Mouse (Mus musculus) MEL (cell line): ENCODE measurements around the gene Nlrc4. TPM values are rescaled to one million over a fixed set of nuclear protein-coding genes. Genes with fewer than 3 reads are reported as not detected.
A peak's percentile ranks its signal among the peaks of the same experiment; 100 is the strongest.

Experiments
- DNase-seq: peaks from one replicate; pipeline ENCODE4 v3.0.0; 2011; ENCODE audit warnings: low read depth, low spot score
- H3K27ac ChIP-seq: 2 replicates; pipeline ENCODE4 v1.5.1; 2012; ENCODE audit warnings: low read depth, mild to moderate bottlenecking, control low read depth, low read length, moderate library complexity; ENCODE audit not compliant: control insufficient read depth
- H3K27me3 ChIP-seq, 2 experiments: fragments of 150-350 bp in 1 of 2; sonication (generic) in 1 of 2; 2 replicates each; pipeline ENCODE4 v1.6.1; 2012; ENCODE audit warnings: low read length in 2 of 2, mild to moderate bottlenecking in 2 of 2, improper control_type of control experiment in 1 of 2, moderate library complexity in 1 of 2; ENCODE audit not compliant: insufficient read depth in 2 of 2, control insufficient read depth in 1 of 2
- H3K36me3 ChIP-seq, 2 experiments: 2 replicates each; pipeline ENCODE4 v1.6.1; 2012 to 2014; ENCODE audit warnings: low read length in 2 of 2, improper control_type of control experiment in 1 of 2, inconsistent platforms in 1 of 2, mild to moderate bottlenecking in 1 of 2; ENCODE audit not compliant: insufficient read depth in 2 of 2, control insufficient read depth in 1 of 2
- H3K4me1 ChIP-seq, 2 experiments: fragments of 150-350 bp in 1 of 2; sonication (generic) in 1 of 2; 2 replicates each; pipeline ENCODE4 v1.6.1; 2012; ENCODE audit warnings: low read length in 2 of 2, improper control_type of control experiment in 1 of 2, mild to moderate bottlenecking in 1 of 2; ENCODE audit not compliant: insufficient read depth in 2 of 2, control insufficient read depth in 1 of 2
- H3K4me3 ChIP-seq, 2 experiments: fragments of 150-350 bp in 1 of 2; sonication (generic) in 1 of 2; 2 replicates each; pipeline ENCODE4 v1.5.1; 2012; ENCODE audit warnings: low read depth in 2 of 2, low read length in 2 of 2, mild to moderate bottlenecking in 2 of 2, moderate library complexity in 2 of 2, control low read depth in 1 of 2, improper control_type of control experiment in 1 of 2; ENCODE audit not compliant: control insufficient read depth in 1 of 2, insufficient read depth in 1 of 2
- H3K79me2 ChIP-seq: 2 replicates; pipeline ENCODE4 v1.6.1; 2012; ENCODE audit warnings: mild to moderate bottlenecking, low read length, moderate library complexity; ENCODE audit not compliant: control insufficient read depth, poor library complexity, insufficient read depth
- H3K9ac ChIP-seq: 2 replicates; pipeline ENCODE4 v1.6.1; 2012; ENCODE audit warnings: low read depth, mild to moderate bottlenecking, control low read depth, low read length, moderate library complexity; ENCODE audit not compliant: control insufficient read depth, poor library complexity, severe bottlenecking
- H3K9me3 ChIP-seq: fragments of 150-350 bp; sonication (generic); replicated peaks from 2 replicates; pipeline ENCODE4 v1.6.1; 2012; ENCODE audit warnings: mild to moderate bottlenecking, low read length, improper control_type of control experiment, moderate library complexity; ENCODE audit not compliant: insufficient read depth
- BHLHE40 ChIP-seq: IDR thresholded peaks from 2 replicates; pipeline ENCODE4 v1.6.1; 2012; ENCODE audit warnings: low read depth, mild to moderate bottlenecking, inconsistent platforms, low read length, improper control_type of control experiment, borderline replicate concordance
- CHD1 ChIP-seq: IDR thresholded peaks from 2 replicates; pipeline ENCODE4 v1.6.1; 2012; ENCODE audit warnings: low read depth, mild to moderate bottlenecking, inconsistent platforms, low read length, improper control_type of control experiment
- CHD2 ChIP-seq: IDR thresholded peaks from 2 replicates; pipeline ENCODE4 v1.6.1; 2011; ENCODE audit warnings: low read length, improper control_type of control experiment
- CTCF ChIP-seq, 3 experiments: IDR thresholded peaks in 2 of 3; conservative IDR thresholded peaks in 1 of 3; 2 replicates each; pipeline ENCODE4 v1.5.1; 2011 to 2012; ENCODE audit warnings: low read length in 3 of 3, low read depth in 2 of 3, mild to moderate bottlenecking in 2 of 3, improper control_type of control experiment in 1 of 3, inconsistent platforms in 1 of 3, mixed read lengths in 1 of 3, moderate library complexity in 1 of 3; ENCODE audit not compliant: control insufficient read depth in 1 of 3, insufficient read depth in 1 of 3, poor library complexity in 1 of 3, severe bottlenecking in 1 of 3
- EP300 ChIP-seq, 2 experiments: IDR thresholded peaks; 2 replicates each; pipeline ENCODE4 v1.6.1; 2011; ENCODE audit warnings: improper control_type of control experiment in 2 of 2, low read length in 2 of 2, low read depth in 1 of 2, mild to moderate bottlenecking in 1 of 2
- ETS1 ChIP-seq: IDR thresholded peaks from 2 replicates; pipeline ENCODE4 v1.6.1; 2012; ENCODE audit warnings: low read depth, mild to moderate bottlenecking, inconsistent platforms, low read length, improper control_type of control experiment, moderate library complexity
- GABPA ChIP-seq: IDR thresholded peaks from 2 replicates; pipeline ENCODE4 v1.6.1; 2012; ENCODE audit warnings: low read depth, mild to moderate bottlenecking, inconsistent platforms, low read length, improper control_type of control experiment, moderate library complexity
- HCFC1 ChIP-seq: IDR thresholded peaks from 2 replicates; pipeline ENCODE4 v1.6.1; 2012; ENCODE audit warnings: low read depth, mild to moderate bottlenecking, inconsistent platforms, low read length, improper control_type of control experiment, moderate library complexity
- JUND ChIP-seq: IDR thresholded peaks from 2 replicates; pipeline ENCODE4 v1.6.1; 2011; ENCODE audit warnings: low read depth, mild to moderate bottlenecking, improper control_type of control experiment, low read length
- KAT2A ChIP-seq: conservative IDR thresholded peaks from 2 replicates; pipeline ENCODE4 v1.6.1; 2012; ENCODE audit warnings: low read depth, low read length, improper control_type of control experiment, inconsistent platforms
- MAFK ChIP-seq: IDR thresholded peaks from 2 replicates; pipeline ENCODE4 v1.6.1; 2011; ENCODE audit warnings: low read depth, mild to moderate bottlenecking, low read length, improper control_type of control experiment, borderline replicate concordance
- MAX ChIP-seq: IDR thresholded peaks from 2 replicates; pipeline ENCODE4 v1.6.1; 2011; ENCODE audit warnings: low read length, improper control_type of control experiment
- MAZ ChIP-seq: IDR thresholded peaks from 2 replicates; pipeline ENCODE4 v1.6.1; 2012; ENCODE audit warnings: low read depth, mild to moderate bottlenecking, inconsistent platforms, low read length, improper control_type of control experiment
- MEF2A ChIP-seq: IDR thresholded peaks from 2 replicates; pipeline ENCODE4 v1.6.1; 2014; ENCODE audit warnings: low read depth, mild to moderate bottlenecking, inconsistent platforms, low read length, improper control_type of control experiment; ENCODE audit not compliant: poor library complexity, insufficient replicate concordance, severe bottlenecking; ENCODE audit errors: extremely low read depth
- MYC ChIP-seq: IDR thresholded peaks from 2 replicates; pipeline ENCODE4 v1.6.1; 2011; ENCODE audit warnings: low read depth, mild to moderate bottlenecking, low read length, improper control_type of control experiment, moderate library complexity
- NRF1 ChIP-seq: IDR thresholded peaks from 2 replicates; pipeline ENCODE4 v1.6.1; 2014; ENCODE audit warnings: low read depth, mild to moderate bottlenecking, inconsistent platforms, low read length, improper control_type of control experiment, moderate library complexity; ENCODE audit not compliant: poor library complexity, insufficient read depth, severe bottlenecking
- POLR2A ChIP-seq, 2 experiments: IDR thresholded peaks; 2 replicates each; pipeline ENCODE4 v1.6.1; 2011 to 2012; ENCODE audit warnings: low read length in 2 of 2, mild to moderate bottlenecking in 2 of 2, control low read depth in 1 of 2, improper control_type of control experiment in 1 of 2, low read depth in 1 of 2, moderate library complexity in 1 of 2; ENCODE audit not compliant: control insufficient read depth in 1 of 2, insufficient read depth in 1 of 2, poor library complexity in 1 of 2
- POLR2AphosphoS2 ChIP-seq: IDR thresholded peaks from 2 replicates; pipeline ENCODE4 v1.6.1; 2011; ENCODE audit warnings: low read length, improper control_type of control experiment
- RAD21 ChIP-seq: IDR thresholded peaks from 2 replicates; pipeline ENCODE4 v1.6.1; 2011; ENCODE audit warnings: mild to moderate bottlenecking, low read depth, low read length, improper control_type of control experiment
- RCOR1 ChIP-seq: IDR thresholded peaks from 2 replicates; pipeline ENCODE4 v1.6.1; 2012; ENCODE audit warnings: low read depth, mild to moderate bottlenecking, inconsistent platforms, low read length, improper control_type of control experiment
- TAL1 ChIP-seq: IDR thresholded peaks from 2 replicates; pipeline ENCODE4 v1.6.1; 2012; ENCODE audit warnings: mild to moderate bottlenecking, inconsistent platforms, low read length, moderate library complexity, mixed read lengths
- TBP ChIP-seq: IDR thresholded peaks from 2 replicates; pipeline ENCODE4 v1.8.0; 2011; ENCODE audit warnings: low read depth, low read length, improper control_type of control experiment
- UBTF ChIP-seq: IDR thresholded peaks from 2 replicates; pipeline ENCODE4 v1.6.1; 2012; ENCODE audit warnings: low read depth, mild to moderate bottlenecking, inconsistent platforms, low read length, improper control_type of control experiment, moderate library complexity, borderline replicate concordance; ENCODE audit not compliant: insufficient read depth
- USF1 ChIP-seq: IDR thresholded peaks from 2 replicates; pipeline ENCODE4 v1.6.1; 2014; ENCODE audit warnings: low read depth, mild to moderate bottlenecking, inconsistent platforms, low read length, improper control_type of control experiment, moderate library complexity
- USF2 ChIP-seq, 2 experiments: IDR thresholded peaks; 2 replicates each; pipeline ENCODE4 v1.6.1; 2011 to 2012; ENCODE audit warnings: improper control_type of control experiment in 2 of 2, low read length in 2 of 2, borderline replicate concordance in 1 of 2, inconsistent platforms in 1 of 2, low read depth in 1 of 2, mild to moderate bottlenecking in 1 of 2; ENCODE audit not compliant: insufficient read depth in 1 of 2
- ZC3H11A ChIP-seq: IDR thresholded peaks from 2 replicates; pipeline ENCODE4 v1.6.1; 2012; ENCODE audit warnings: low read depth, mild to moderate bottlenecking, inconsistent platforms, low read length, improper control_type of control experiment
- ZMIZ1 ChIP-seq: IDR thresholded peaks from 2 replicates; pipeline ENCODE4 v1.6.1; 2012; ENCODE audit warnings: low read depth, mild to moderate bottlenecking, inconsistent platforms, low read length, improper control_type of control experiment, moderate library complexity
- ZNF384 ChIP-seq: IDR thresholded peaks from 2 replicates; pipeline ENCODE4 v1.6.1; 2012; ENCODE audit warnings: low read depth, mild to moderate bottlenecking, inconsistent platforms, low read length, improper control_type of control experiment
- polyA plus RNA-seq, 2 experiments: library from polyadenylated mRNA; stranded (reverse) in 1 of 2; unstranded in 1 of 2; fragments of >175 nt in 1 of 2; fragments of >200 nt in 1 of 2; gene quantifications; 2 replicates each; pipeline versions ENCODE4 v1.2.1 to v1.2.4; 2012; ENCODE audit warnings: low replicate concordance in 2 of 2, low read depth in 1 of 2; ENCODE audit not compliant: insufficient read length in 2 of 2, insufficient read depth in 1 of 2, missing spikeins in 1 of 2
- total RNA-seq: library from RNA; depleted of rRNA; stranded (reverse); fragments of 300-350 nt; gene quantifications from 2 replicates; pipeline ENCODE4 v1.2.3, GENCODE M21; 2012; rRNA removed

The Nlrc4 gene
- total RNA-seq (0.04 and 0.10 TPM in 2 replicates), polyA plus RNA-seq (under 1 TPM in 1 of 2 experiments, not detected in 1; 0.47 TPM)

GRCm38 (mm10) chr17:74458711-74459408 is at the start of gene Nlrc4:
Nlrc4 (minus strand) TSS chr17:74459142.
- 0 out of 2 replicates have a peak within 1 kb of the TSS, but pooled peaks have one; percentile 9 for H3K9ac ChIP-seq
- H3K4me1 ChIP-seq = peaks cover 0 to 14% of the 10 kb centered on the region in 2 experiments; a peak in 2 of 4 replicates
- H3K79me2 ChIP-seq = no peaks in the 10 kb centered on the region
- H3K27ac ChIP-seq = 0 out of 2 replicates have a peak within 1 kb of the TSS, but pooled peaks have one; percentile 4
- H3K4me3 ChIP-seq = peak within 1 kb of the TSS in 1 of 2 experiments; percentile 20; a peak in 1 of 4 replicates
- H3K36me3 ChIP-seq = peaks cover 0 to 10% of the 10 kb centered on the region in 2 experiments; a peak in 2 of 4 replicates
- no peaks in the 10 kb centered on the region for H3K9me3 ChIP-seq
- peak; percentile 37 for DNase-seq
- no peaks in the 10 kb centered on the region for H3K27me3 ChIP-seq
- no peak for TF ChIP-seq HCFC1
- TF ChIP-seq UBTF = no peak
- TF ChIP-seq ZMIZ1 = no peak
- TF ChIP-seq MAZ = no peak
- no peak for TF ChIP-seq TBP
- no peak for TF ChIP-seq MAX
- TF ChIP-seq RCOR1 = no peak
- TF ChIP-seq EP300 (IDR thresholded peaks at IDR 0.05; ENCODE audit: low read depth in 1 of 2, low read length in 2 of 2) = no peak
- TF ChIP-seq ETS1 = no peak
- TF ChIP-seq CTCF (IDR thresholded peaks at IDR 0.05 in 2 of 3, conservative IDR thresholded peaks at IDR 0.05 in 1 of 3; ENCODE audit: control insufficient read depth in 1 of 3, insufficient read depth in 1 of 3, low read depth in 2 of 3, low read length in 3 of 3, poor library complexity in 1 of 3, severe bottlenecking in 1 of 3) = no peak; a peak in 1 of 6 replicates
- no peak for TF ChIP-seq NRF1
- TF ChIP-seq USF1 = no peak
- no peak for TF ChIP-seq JUND
- TF ChIP-seq ZC3H11A = no peak
- no peak for TF ChIP-seq POLR2AphosphoS2
- TF ChIP-seq MAFK = no peak

- H3K27me3 ChIP-seq = no peaks in the 10 kb centered on the region
- no peak overlapping the region for H3K4me3 ChIP-seq
- H3K9me3 ChIP-seq = no peaks in the 10 kb centered on the region
- peaks cover 0 to 4% of the 10 kb centered on the region in 2 experiments; a peak in 2 of 4 replicates for H3K36me3 ChIP-seq
- TF ChIP-seq NRF1 (no peak), TBP (no peak), ZNF384 (no peak), EP300 (IDR thresholded peaks at IDR 0.05; ENCODE audit: low read depth in 1 of 2, low read length in 2 of 2) (no peak), CHD1 (no peak), CHD2 (no peak), BHLHE40 (no peak), MAZ (no peak), RAD21 (no peak), USF2 (IDR thresholded peaks at IDR 0.05; ENCODE audit: borderline replicate concordance in 1 of 2, insufficient read depth in 1 of 2, low read depth in 1 of 2, low read length in 2 of 2) (no peak), MAX (no peak), TAL1 (no peak), POLR2A (IDR thresholded peaks at IDR 0.05; ENCODE audit: control insufficient read depth in 1 of 2, insufficient read depth in 1 of 2, low read depth in 1 of 2, low read length in 2 of 2, poor library complexity in 1 of 2) (no peak), GABPA (no peak), MEF2A (no peak), KAT2A (no peak), MYC (no peak)
- H3K4me1 ChIP-seq = peaks cover 0 to 6% of the 10 kb centered on the region in 2 experiments; a peak in 3 of 4 replicates
- peak; percentile 52 for DNase-seq
- no peak overlapping the region for H3K27ac ChIP-seq
- no peak overlapping the region for H3K9ac ChIP-seq
- H3K79me2 ChIP-seq = no peaks in the 10 kb centered on the region
Measured at GRCm38 (mm10) chr17:74508600-74508999, 49.7 kb upstream of the Nlrc4 start.
